Mouse (Mus musculus) intestine, postnatal 0 days (tissue): ENCODE measurements at regions not wholly inside any gene's neighbourhood (a gene's known extent, or its start where the extent isn't known, plus 50 kb on each side); places are given as distances from the start of the nearest gene placed in this dataset.

ENCODE experiments used
- ATAC-seq: fragments of 200-750 bp; cut with Nextera tagmentation; 2 replicates; pipeline ENCODE4 v1.8.0; 2017; ENCODE audit warnings: mild to moderate bottlenecking, moderate TSS enrichment, moderate library complexity
- H3K27ac ChIP-seq: fragments of 300-500 bp; sonication (generic); 2 replicates; pipeline ENCODE4 v1.5.1; 2014; ENCODE audit warnings: mild to moderate bottlenecking, low read depth, low read length, moderate library complexity
- H3K27me3 ChIP-seq: fragments of 300-500 bp; sonication (generic); replicated peaks from 2 replicates; pipeline ENCODE4 v1.6.1; 2014; ENCODE audit warnings: low read length, mixed read lengths; ENCODE audit not compliant: control insufficient read depth, insufficient read depth
- H3K36me3 ChIP-seq: fragments of 300-500 bp; sonication (generic); 2 replicates; pipeline ENCODE4 v1.6.1; 2014; ENCODE audit warnings: mild to moderate bottlenecking, moderate library complexity; ENCODE audit not compliant: control insufficient read depth, insufficient read depth
- H3K4me1 ChIP-seq: fragments of 300-500 bp; sonication (generic); replicated peaks from 2 replicates; pipeline ENCODE4 v1.6.1; 2014; ENCODE audit warnings: antibody characterized with exemption, low read length, mixed read lengths; ENCODE audit not compliant: control insufficient read depth, insufficient read depth
- H3K4me2 ChIP-seq: fragments of 300-500 bp; sonication (generic); replicated peaks from 2 replicates; pipeline ENCODE4 v1.6.1; 2014; ENCODE audit warnings: low read depth, mild to moderate bottlenecking, moderate library complexity
- H3K4me3 ChIP-seq: fragments of 300-500 bp; sonication (generic); 2 replicates; pipeline ENCODE4 v1.5.1; 2014; ENCODE audit warnings: low read depth, low read length
- H3K9ac ChIP-seq: fragments of 300-500 bp; sonication (generic); 2 replicates; pipeline ENCODE4 v1.6.1; 2014; ENCODE audit warnings: mild to moderate bottlenecking, low read depth, low read length
- H3K9me3 ChIP-seq: fragments of 300-500 bp; sonication (generic); 2 replicates; pipeline ENCODE4 v1.6.1; 2016; ENCODE audit warnings: mixed run types; ENCODE audit not compliant: control insufficient read depth
- CTCF ChIP-seq: sonication (generic); IDR thresholded peaks from 2 replicates; pipeline ENCODE4 v1.5.1; 2016; ENCODE audit warnings: low read depth, mild to moderate bottlenecking, control low read depth, antibody characterized with exemption, moderate library complexity
- WGBS: fragments of 180-500 bp; shearing (Covaris S2); extraction: QIAGEN DNeasy Blood & Tissue Kit; methylation state at CpG from one replicate; pipeline ENCODE4 v1.1.7; 2014; 5-methylcytosine and 5-hydroxymethylcytosine counted together

DNA sequence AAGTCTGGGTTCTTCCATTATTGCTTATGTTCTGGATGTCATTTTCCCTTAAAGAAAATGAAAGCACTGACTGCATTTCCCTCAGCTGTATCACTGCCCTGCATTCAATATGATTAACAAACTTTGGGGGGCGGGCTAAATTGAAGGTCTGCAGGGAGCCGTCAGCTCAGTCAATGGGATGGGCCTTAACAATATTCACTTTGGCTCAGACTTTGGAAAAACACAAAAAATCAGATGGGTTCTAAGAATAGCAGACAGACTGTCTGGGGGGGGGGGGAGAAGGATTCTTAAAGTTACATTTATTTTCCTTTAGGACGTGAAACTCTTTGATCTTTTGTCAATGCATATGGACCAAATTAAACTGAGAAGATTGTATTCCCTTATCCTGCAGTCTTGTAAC is 78.2 kb downstream of the Actbl2 start:
- TF ChIP-seq CTCF: no peak
- 81% methylated on average over 3 of the region's 3 CpGs for WGBS

DNA sequence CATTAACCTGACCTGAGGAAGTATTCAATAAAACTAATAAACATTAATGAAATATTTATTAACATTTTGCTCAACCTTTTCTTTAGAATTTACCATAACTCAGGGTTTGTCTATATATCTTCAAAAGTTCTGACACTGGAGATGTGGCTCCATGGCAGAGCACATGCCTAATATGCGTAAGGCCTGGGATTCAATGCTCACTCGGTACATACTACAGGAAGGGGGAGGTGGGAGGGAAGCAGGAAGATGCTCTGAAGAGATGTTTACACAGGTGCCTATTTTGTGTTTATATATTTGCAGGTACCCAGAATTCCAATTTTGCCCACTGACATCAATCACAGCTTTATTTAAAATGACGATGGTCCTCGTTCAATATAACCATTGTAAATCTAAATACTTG is 79.0 kb downstream of the Actbl2 start:
- no peaks in the 10 kb centered on the region for H3K4me1 ChIP-seq
- WGBS: 62% methylated on average over 4 of the region's 4 CpGs
- no peak for ATAC-seq

More for the DNA sequence above, 78.2 kb downstream of the Actbl2 start:
- no peak for ATAC-seq
- H3K4me3 ChIP-seq: no peak overlapping the region
- H3K9me3 ChIP-seq: no peaks in the 10 kb centered on the region
- no peak overlapping the region for H3K9ac ChIP-seq
- no peaks in the 10 kb centered on the region for H3K27me3 ChIP-seq
- H3K36me3 ChIP-seq: no peaks in the 10 kb centered on the region
- H3K27ac ChIP-seq: no peak overlapping the region
- no peaks in the 10 kb centered on the region for H3K4me1 ChIP-seq
- no peak overlapping the region for H3K4me2 ChIP-seq

DNA sequence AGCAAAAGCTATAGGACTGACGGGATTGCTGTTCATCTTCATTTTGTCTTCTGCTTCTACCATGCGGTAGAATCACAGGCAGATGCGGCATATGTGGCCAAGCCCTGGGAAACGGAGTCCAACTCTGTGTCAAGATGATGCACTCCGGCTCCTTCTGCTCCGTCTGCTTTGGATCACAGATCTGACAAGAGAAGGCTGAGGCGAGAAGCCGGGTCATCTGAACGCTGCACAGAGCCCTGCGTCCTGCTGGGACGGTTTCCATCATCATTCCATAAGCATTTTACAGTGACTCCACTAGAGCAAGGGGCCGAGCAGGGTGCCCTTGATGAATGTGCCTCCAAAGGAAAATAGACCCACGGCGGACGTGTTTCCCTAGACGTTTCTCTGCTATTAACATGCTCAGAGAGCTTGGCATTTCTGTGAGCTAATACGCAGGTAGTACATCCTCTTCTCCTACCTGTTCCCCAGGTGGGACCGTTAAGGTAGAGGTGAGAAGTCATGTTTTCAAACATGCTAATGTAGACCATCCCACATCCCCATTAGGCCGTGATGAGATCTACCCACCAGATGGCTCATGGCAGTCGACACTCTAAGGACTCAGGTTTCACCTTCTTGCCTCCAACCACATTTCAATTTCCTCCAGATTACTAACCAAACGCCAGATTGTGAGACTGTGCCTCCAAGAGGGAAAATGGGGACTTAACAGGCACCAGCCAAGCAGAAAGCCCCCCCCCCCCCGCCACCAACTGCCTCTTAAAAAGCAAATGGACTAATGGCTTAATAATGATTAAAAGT is 79.6 kb downstream of the Actbl2 start:
- Histone ChIP-seq H3K4me3 (no peak overlapping the region), H3K27me3 (no peaks in the 10 kb centered on the region), H3K9ac (no peak overlapping the region), H3K36me3 (no peaks in the 10 kb centered on the region), H3K27ac (no peak overlapping the region), H3K4me2 (no peak overlapping the region), H3K9me3 (no peaks in the 10 kb centered on the region), H3K4me1 (no peaks in the 10 kb centered on the region)
- ATAC-seq: no peak
- WGBS: 66% methylated on average over 22 of the region's 22 CpGs
- no peak for TF ChIP-seq CTCF

More for the DNA sequence above, 79.0 kb downstream of the Actbl2 start:
- Histone ChIP-seq H3K4me3 (no peak overlapping the region), H3K9ac (no peak overlapping the region), H3K4me2 (no peak overlapping the region), H3K27ac (no peak overlapping the region), H3K36me3 (no peaks in the 10 kb centered on the region), H3K9me3 (no peaks in the 10 kb centered on the region), H3K27me3 (no peaks in the 10 kb centered on the region)
- TF ChIP-seq CTCF: no peak

DNA sequence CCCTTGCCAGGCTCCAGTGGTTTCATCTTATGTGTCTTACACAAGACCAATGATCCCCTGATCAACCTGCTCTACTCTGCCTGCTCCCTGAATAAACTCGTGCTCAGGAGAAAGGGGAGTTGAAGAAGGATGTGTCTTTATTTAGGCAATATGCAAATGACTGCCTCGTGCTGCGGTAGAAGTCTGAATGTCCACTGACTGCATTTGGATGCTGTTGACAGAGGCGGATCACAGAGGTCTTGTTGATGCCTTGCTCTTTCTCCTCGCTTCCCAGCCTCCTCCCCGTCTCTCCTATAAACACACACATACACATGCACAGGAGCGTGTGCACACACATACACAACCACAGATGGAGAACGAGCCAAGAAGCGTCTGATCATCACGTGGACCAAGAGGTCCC is 90.2 kb downstream of the Actbl2 start:
- H3K4me1 ChIP-seq: no peaks in the 10 kb centered on the region
- ATAC-seq: no peak
- TF ChIP-seq CTCF: no peak
- no peaks in the 10 kb centered on the region for H3K27me3 ChIP-seq
- H3K4me2 ChIP-seq: no peak overlapping the region
- H3K9ac ChIP-seq: no peak overlapping the region
- H3K36me3 ChIP-seq: no peaks in the 10 kb centered on the region
- no peak overlapping the region for H3K27ac ChIP-seq
- no peaks in the 10 kb centered on the region for H3K9me3 ChIP-seq
- 65% methylated on average over 10 of the region's 10 CpGs for WGBS
- no peak overlapping the region for H3K4me3 ChIP-seq

DNA sequence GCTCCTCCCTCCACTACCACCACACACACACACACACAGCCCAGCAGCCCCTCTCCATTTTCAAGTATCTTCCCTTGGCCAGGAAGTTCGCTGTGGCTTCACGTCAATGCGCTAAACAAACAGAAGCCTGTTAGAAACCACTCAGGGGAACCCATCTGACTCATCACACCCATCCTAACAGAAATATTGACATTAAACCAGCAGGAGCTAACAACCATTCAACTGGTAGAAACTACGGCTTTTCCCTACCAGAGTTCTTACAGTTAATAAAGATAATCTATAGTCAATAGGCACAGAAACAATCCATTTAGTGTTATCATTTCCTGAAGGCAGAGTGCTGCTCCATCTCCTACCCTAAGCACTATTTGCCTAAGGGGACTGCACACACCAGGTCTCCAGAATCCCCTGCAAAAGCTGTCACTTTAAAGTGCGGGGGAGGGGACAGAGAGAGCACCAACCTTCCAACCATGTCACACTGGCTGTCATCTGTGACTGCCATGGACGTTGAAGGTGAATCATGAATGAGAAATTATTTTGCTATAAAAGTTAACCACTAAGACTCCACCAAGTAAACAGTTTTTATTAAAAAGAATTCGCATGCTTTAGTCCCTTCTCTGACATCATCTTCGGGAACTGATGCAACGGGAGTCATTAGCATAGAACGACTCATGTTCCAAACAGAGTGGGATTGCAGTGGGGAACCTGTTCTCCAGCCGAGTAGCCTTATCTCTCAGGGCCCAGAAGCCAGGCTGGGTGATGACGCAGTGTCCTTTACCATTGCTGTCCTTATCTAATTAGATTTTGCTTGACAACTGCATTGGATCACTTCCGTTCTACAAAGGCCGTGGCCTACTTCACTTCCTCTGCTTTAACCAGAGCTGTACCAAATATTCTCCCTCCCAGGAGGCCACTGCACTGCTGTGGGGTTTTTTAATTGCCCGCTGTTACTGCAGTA is 91.0 kb downstream of the Actbl2 start:
- Histone ChIP-seq H3K27ac (no peak overlapping the region), H3K4me3 (no peak overlapping the region), H3K27me3 (no peaks in the 10 kb centered on the region), H3K4me2 (no peak overlapping the region), H3K4me1 (no peaks in the 10 kb centered on the region), H3K36me3 (no peaks in the 10 kb centered on the region), H3K9ac (no peak overlapping the region), H3K9me3 (no peaks in the 10 kb centered on the region)
- no peak for ATAC-seq
- TF ChIP-seq CTCF: no peak
- 51% methylated on average over 15 of the region's 15 CpGs for WGBS
